Mouse (Mus musculus) ovary, postnatal 14 days (tissue): ENCODE measurements around the gene Arsk.
A peak's percentile ranks its signal among the peaks of the same experiment; 100 is the strongest.

Experiments used
- DNase-seq: peaks from one replicate; pipeline ENCODE4 v3.0.0; 2022; ENCODE audit warnings: low spot score

Arsk gene

DNA sequence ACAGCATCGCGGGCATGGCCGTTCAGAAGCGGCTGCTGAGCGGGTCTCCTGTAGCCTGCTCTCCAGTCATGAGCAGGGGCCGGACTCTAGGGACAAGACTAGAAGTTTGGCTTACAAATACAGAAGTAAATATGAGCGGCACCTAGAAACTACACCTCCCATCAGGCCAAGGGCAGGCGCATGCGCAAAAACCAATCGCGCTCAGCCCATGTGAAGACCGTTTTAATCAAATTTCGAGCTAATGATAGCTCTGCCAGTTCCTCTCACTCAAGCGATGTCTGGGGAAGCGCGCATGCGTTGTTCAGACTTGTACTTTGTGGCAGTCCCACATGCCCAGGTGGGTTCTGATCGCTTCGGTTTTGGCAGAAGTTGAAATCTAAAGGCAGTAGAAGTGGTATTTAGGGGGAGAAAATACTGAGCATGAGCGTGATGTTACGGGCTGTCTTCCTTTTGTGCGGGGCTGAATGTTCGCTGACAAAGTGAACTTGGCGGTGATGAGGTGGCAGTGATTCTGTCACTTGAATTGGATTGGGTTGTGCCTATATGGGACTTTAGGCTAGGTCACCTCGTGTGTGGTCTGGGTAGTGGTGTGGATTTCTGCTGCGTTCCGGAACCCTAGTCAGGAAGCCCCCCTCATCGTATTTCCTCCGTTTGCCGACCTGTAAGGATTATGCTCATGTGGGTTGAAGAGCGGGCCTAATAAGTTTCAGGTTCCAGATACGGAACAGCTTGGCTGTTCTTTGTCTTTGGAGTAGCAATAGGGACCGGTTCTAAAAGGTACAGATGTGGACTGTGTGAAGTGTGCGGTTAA lies at the start of gene Arsk, which contains the start of gene Ttc37:
TSS of gene Arsk (minus strand) at position 168 of the 811 bp plus-strand sequence.
TSS of gene Ttc37 (plus strand) at position 242 of the 811 bp plus-strand sequence.
- peak; percentile 81 for DNase-seq

- no peak for DNase-seq
These were observed 42.8 kb upstream of the Arsk start for GRCm38 (mm10) chr13:76141117-76141808.

- DNase-seq: no peak
These were observed 40.4 kb upstream of the Arsk start for GRCm38 (mm10) chr13:76138862-76139261.

- no peak for DNase-seq
These were observed 34.0 kb upstream of the Arsk start for GRCm38 (mm10) chr13:76132415-76132814.

- DNase-seq: no peak
These were observed 30.3 kb upstream of the Arsk start for GRCm38 (mm10) chr13:76128799-76129198.

DNA sequence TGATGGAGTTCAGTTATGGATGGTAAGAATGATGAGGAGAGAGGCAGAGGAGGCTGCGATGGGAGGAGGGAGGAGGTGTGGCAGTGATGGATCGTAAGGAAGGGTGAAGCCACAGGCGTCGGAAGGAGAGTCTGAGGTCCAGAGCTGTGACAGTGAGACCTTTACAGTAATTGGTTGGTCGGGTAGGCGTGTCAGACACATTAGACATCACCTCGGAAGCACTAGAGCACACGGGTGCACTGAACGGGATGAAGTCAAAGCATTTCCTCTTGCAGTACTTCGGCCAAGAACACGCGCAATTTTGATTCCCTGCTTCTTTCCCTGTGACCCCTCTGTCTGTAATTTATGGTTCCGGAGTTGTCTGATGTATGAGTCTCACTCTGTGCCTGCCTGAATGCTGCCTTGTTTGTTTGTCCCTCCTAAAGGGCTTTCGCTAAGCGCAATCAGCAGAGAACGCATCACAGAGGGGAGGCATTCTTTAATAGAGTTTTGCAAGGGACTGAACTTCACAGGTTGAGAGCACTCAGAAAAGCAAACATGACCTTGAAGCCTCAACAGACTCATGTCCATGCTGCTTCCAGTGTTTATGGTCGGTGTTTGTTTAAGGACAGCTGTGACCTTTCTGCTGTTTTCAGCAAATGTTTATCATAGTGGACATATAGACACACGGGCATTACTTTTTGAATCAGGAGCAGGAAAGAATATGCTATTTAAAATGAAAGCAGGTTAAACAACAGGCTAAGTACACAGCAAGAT lies 10.8 kb upstream of the Arsk start:
- DNase-seq: no peak

DNA sequence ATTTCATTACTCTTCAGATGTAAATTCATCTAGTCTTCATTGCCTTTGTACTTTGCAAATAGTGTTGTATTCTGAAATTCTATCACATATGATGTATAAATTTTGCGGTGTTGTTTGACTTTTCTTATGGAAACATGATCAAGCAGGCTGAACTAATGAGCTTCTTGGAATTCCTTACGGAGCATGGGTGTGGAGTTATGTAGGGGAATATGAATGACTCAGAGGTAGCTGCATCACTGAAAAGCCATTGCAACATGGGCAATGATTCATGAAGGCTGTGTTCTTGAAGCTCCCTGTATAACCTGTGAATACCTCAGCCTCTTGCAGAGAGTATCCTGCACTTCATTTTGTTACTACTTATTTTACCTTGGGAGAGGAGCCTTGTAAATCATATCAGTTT lies 3.5 kb upstream of the Arsk start:
- no peak for DNase-seq

DNA sequence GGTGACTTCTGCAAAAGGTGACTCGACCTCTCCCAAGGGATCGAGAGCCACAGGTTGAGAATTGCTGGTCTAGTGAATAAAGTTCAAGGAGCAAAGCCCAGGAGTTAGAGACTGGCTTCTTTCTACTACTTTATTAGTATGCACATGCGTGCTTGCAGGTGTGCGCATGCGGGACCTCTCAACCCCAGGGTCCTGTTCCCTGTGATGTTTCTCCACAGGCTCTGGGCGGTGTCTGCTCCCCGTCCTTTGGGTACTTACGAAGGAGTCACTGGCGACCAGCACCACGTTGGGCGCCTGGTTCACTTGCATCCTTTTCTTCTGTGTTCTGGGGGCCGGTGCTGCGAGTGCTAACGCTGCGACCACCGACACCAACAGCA lies 356 bp downstream of the Arsk start:
- DNase-seq: no peak

DNA sequence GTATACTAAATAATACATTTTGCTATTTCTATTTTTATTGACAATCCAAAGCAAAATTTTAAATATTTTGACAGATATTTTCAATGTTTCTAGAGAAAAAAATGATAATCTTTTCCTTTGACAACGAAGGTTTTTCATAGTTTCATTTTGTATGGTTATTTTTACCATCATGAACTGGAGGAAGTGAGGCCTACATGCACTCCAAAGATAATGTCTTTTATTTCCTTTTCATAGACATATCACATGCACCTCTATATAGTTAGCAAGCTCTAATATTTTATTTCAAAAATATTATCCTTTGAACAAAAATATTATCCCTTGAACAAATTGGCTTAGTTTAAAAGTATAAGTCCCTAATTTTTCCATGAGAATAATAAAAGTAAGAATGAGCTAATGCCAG lies 24.1 kb downstream of the Arsk start:
- no peak for DNase-seq

GRCm38 (mm10) chr13:76064363-76064945 lies 34.0 kb downstream of the Arsk start:
- no peak for DNase-seq

DNA sequence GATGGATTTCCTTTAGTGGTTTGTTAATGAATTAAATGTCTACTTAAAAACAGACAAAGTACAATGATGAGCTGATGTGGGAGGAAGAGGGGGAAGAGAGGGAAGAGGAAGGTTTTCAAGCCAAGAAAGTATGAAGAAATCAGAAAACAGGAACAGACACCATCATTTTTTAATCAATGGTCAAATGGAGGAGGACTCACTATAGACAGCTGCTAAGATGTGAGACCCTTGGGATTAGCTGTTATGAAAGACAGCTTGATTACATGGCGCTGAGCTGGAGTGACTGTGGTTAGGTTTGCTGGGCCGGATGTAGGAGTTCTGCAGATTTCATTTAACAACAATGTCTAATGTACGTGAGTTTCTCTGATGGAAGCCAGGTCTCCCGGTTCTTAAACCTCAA lies 34.9 kb downstream of the Arsk start:
- DNase-seq: no peak

DNA sequence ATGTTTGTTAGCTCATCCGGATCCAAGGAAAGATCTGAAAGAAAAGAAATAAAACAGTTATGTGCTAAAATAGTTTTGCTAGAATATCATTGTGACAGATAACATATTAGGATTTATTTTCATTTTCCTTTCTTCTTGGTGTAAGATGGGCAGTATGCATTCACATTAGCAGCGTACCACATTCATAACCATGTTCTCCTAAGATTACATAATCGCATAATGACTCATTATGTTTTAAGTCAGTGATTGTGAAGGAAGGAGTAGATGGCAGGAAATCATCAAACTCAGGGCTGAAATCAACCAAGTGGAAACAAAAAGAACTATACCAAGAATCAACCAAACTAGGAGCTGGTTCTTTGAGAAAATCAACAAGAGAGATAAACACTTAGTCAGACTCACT lies 35.9 kb downstream of the Arsk start:
- DNase-seq: no peak

DNA sequence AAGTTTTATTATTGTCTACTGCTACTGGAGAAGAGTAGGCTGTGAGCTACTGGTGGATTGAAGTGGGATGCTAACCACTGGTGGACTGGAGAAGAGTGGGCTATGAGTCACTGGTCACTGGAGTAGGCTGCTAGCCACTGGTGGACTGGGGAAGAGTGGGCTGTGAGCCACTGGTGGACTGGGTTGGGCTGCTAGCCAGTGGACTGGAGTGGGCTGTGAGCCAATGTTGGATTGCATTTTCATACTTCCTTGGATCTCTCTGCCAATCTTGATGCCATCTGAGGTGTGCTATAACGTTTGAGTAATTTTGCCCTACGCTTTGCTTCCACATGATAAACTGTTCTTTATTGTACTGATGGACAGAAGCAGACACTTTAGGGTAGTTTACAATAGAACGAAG lies 36.3 kb downstream of the Arsk start:
- DNase-seq: no peak

- no peak for DNase-seq
These were observed 38.9 kb downstream of the Arsk start for GRCm38 (mm10) chr13:76059591-76059990.

DNA sequence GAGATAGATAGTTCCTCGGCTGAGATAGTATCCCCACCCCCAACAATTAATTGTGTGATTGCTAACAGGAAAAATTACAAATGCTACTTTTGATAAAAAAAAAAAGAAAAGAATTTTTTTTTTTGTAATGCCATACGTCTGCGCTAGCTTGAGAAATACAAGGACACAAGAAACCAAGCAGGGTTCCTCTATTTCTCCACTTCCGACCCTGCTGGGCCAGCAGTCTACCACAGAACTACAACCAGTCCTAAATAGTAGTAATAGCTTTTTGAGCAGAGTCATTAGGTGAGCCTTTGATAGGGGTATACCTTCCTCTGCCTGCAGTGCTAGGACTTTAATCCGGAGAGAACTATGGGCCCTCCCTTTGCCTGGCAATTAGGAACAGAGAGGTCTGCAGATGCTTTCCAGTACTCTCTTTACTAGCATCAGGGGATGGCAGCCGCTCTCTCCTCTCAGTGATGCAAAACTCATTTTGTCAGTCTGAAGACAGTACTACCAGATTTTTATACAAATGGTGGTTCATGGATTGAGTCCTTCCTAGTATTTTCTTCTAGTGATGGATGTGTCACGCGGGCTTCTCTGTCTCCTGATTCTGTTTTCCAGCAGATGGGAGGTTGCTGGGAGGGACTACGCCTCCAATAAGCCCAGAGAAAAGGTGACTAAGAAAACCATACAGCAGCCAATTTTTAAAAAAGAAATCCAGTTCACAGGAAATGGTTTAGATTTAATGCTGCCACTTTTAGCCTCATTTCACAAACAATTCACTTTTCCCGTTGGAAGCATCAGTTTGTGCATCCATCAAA lies 41.0 kb downstream of the Arsk start:
- no peak for DNase-seq

DNA sequence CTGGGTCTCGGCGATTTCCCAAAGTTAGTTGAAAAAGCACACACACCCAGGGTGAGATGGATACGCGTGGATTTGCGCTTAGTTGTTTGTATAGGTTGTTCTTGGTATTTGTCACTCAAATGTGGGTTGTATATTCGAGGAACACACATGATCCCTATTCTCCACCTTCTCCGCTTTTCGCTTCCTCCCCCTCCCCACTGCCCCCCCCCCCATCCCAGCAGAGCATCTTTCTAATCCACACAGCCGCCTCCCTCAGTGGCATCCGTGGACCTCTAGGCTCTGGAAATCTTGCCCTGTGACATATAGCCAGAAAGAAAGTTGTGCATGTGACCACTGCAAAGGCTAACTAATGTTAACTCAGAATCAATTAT lies 41.6 kb downstream of the Arsk start, which contains the start of gene Gpr150:
TSS of gene Gpr150 (minus strand) at position 101 of the 371 bp plus-strand sequence.
- no peak for DNase-seq

GRCm38 (mm10) chr13:76056261-76056724 lies 42.2 kb downstream of the Arsk start:
- peak; percentile 13 for DNase-seq

DNA sequence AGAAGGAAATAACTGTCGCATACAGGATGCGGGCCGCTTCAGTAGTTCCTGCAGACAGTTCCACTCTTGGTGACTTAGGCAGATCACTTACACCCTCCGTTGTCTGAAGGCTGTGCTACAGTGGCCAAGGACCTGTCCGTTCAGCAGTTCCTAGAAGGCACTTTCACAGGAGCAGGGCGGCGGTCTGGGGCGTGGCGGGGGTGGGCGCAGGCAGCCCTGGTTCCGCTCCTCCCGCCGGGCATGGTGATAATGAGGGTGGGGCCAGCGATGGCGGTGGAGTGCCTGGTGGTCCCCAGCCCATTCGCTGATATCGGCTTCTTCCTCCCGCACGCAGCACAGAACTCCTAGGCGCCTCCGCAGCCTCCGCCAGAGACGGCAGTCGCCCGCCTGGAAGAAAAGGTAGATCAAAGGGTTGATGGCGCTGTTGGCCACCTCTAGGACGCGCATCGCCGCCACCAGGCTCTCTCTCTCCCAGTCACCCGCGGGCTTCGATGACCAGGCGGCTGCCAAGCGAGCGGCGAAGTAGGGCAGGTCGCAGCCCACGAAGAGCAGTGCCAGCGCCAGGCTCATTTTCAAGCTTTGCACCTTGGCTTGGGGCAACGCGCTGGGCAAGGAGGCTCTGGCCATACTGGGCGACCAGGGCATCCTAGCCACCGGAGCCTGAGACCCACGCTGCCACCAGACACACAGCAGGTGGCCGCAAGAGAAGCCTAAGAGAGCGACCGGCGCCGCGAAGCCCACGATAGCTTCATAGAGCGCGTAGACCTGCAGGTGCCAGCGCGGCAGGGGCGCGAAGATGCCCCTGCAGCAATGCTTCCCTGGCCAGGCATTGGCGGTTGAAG lies 42.8 kb downstream of the Arsk start:
- no peak for DNase-seq

DNA sequence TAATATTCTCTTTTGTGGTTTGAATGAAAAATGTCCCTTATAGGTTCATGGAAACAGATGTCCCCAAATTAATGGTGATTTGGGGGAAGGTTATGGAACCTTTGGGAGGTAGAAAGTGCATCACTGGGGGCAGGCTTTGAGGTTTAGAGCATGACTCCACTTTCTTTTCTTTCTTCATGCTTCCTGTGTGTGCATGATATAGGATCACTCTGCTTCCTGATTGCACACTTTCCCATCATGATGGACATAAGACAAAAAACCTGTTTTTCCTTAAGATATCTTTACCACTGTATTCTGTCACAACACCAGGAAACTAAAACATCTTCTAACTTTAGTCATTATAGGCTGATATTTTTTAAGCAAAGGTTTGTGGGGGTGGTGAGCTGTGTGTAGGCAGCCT lies 53.5 kb downstream of the Arsk start:
- no peak for DNase-seq

DNA sequence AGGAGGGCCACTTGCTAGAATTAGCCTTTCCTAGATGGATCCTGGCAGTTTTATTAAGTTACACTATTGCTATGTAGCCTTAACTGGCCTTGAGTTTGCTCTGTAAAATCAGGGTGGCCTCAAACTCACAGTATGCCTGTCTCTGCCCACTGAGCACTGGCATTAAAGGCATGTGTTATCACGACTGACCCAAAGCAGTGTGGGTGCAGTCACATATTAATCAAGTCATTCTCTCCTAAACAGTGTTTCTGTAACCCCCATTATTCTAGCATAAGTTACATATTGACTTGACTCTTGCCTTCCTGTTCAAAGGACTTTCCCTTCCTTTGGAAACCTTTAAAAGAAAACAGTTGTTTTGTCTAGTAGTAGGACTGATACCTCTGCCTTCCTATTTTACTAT lies 56.0 kb downstream of the Arsk start:
- DNase-seq: no peak
